Mouse (Mus musculus) midbrain, embryonic 15.5 days (tissue): ENCODE data around the gene Mfsd2a. TPM values are rescaled to one million over a fixed set of nuclear protein-coding genes. Genes with fewer than 3 reads are reported as not detected.
A peak's percentile ranks its signal among the peaks of the same experiment; 100 is the strongest.

ENCODE experiments used
- ATAC-seq: fragments of 200-750 bp; cut with Nextera tagmentation; replicated peaks from 2 replicates; pipeline ENCODE4 v1.8.0; 2017; ENCODE audit warnings: moderate TSS enrichment
- H3K27ac ChIP-seq: fragments of 300-500 bp; sonication (generic); 2 replicates; pipeline ENCODE4 v1.5.1; 2015; ENCODE audit warnings: mild to moderate bottlenecking, inconsistent platforms
- H3K27me3 ChIP-seq: fragments of 300-500 bp; sonication (generic); replicated peaks from 2 replicates; pipeline ENCODE4 v1.6.1; 2015; ENCODE audit warnings: inconsistent platforms
- H3K36me3 ChIP-seq: fragments of 300-500 bp; sonication (generic); replicated peaks from 2 replicates; pipeline ENCODE4 v1.6.1; 2015; ENCODE audit warnings: inconsistent platforms
- H3K4me1 ChIP-seq: fragments of 300-500 bp; sonication (generic); 2 replicates; pipeline ENCODE4 v1.6.1; 2015; ENCODE audit warnings: inconsistent platforms
- H3K4me2 ChIP-seq: fragments of 300-500 bp; sonication (generic); 2 replicates; pipeline ENCODE4 v1.6.1; 2015; ENCODE audit warnings: inconsistent platforms, mild to moderate bottlenecking, moderate library complexity
- H3K4me3 ChIP-seq: fragments of 300-500 bp; sonication (generic); 2 replicates; pipeline ENCODE4 v1.5.1; 2015; ENCODE audit warnings: mild to moderate bottlenecking, inconsistent platforms
- H3K9ac ChIP-seq: fragments of 300-500 bp; sonication (generic); 2 replicates; pipeline ENCODE4 v1.6.1; 2015; ENCODE audit warnings: mild to moderate bottlenecking, inconsistent platforms
- H3K9me3 ChIP-seq: fragments of 300-500 bp; sonication (generic); 2 replicates; pipeline ENCODE4 v1.6.1; 2016; ENCODE audit warnings: inconsistent platforms
- WGBS: fragments of 180-500 bp; shearing (Covaris S2); methylation state at CpG from one replicate; pipeline ENCODE4 v1.1.7; 2015; ENCODE audit warnings: mixed read lengths; 5-methylcytosine and 5-hydroxymethylcytosine counted together
- polyA plus RNA-seq: library from polyadenylated mRNA; unstranded; fragments of >200 nt; fragmentation: Nextera tagmentation; extraction: Ambion mirVana; gene quantifications from 2 replicates; pipeline ENCODE4 v1.2.1, GENCODE M21; 2015

Mfsd2a gene
- polyA plus RNA-seq, 1 experiment from 2014 or later, result 36.0 TPM

DNA sequence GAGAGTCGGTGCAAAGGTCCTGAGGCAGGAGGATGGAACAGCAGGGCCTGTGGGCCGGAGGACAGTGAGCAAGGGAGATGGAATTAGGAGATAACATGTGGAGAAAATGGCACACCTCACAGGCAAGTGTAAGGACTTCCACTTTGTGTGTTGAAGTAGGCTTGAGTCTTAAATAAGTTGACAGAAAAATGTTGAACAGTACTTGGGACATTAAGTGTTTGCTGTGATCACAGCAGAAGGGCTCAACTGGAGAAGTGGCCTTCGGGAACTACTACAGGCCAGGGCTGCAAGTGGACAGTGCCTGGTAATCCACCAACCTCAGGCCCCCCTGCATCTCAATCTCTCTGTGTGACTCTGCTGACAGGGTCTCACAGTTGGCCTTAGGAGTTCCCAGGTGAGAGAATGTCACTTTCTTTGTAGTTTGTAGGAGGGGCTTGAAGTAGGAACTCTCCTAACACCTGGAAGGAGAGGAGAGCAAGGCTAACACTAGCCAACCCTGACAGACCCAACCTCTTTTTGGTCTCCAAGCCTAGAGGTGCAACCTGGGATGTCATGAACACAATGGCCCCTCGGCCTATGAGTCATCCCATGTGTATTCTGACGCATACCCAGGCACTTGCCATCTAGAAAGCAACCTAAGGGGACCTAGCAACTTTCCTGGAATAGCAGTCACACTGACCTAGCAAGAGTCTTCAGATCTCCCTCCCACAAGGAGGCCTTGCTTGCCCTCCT lies 6.1 kb downstream of the Mfsd2a start:
- no peaks in the 10 kb centered on the region for H3K9me3 ChIP-seq
- 64% methylated on average over 5 of the region's 5 CpGs for whole genome bisulfite sequencing
- ATAC-seq, result no peak; the same call in none of the 2 replicates
- H3K4me1 ChIP-seq, result peaks cover 22% of the 10 kb centered on the region
- no peaks in the 10 kb centered on the region for H3K36me3 ChIP-seq
- H3K4me3 ChIP-seq, result peak overlapping the region; percentile 22
- H3K27ac ChIP-seq, result peak overlapping the region; percentile 74
- 0 out of 2 replicates have a peak overlapping the region, but pooled peaks have one; percentile 23 for H3K9ac ChIP-seq
- no peaks in the 10 kb centered on the region for H3K27me3 ChIP-seq
- peak overlapping the region; percentile 49 for H3K4me2 ChIP-seq

- no peak overlapping the region for H3K27ac ChIP-seq
- H3K9ac ChIP-seq, result no peak overlapping the region
- no peaks in the 10 kb centered on the region for H3K9me3 ChIP-seq
- WGBS, result 94% methylated on average over 8 of the region's 8 CpGs
- no peak for ATAC-seq
- H3K4me2 ChIP-seq, result no peak overlapping the region
- H3K36me3 ChIP-seq, result no peaks in the 10 kb centered on the region
- H3K27me3 ChIP-seq, result no peaks in the 10 kb centered on the region
- H3K4me1 ChIP-seq, result no peaks in the 10 kb centered on the region
- no peak overlapping the region for H3K4me3 ChIP-seq
Measured at GRCm38 (mm10) chr4:122949096-122949495, 11.9 kb downstream of the Mfsd2a start.

DNA sequence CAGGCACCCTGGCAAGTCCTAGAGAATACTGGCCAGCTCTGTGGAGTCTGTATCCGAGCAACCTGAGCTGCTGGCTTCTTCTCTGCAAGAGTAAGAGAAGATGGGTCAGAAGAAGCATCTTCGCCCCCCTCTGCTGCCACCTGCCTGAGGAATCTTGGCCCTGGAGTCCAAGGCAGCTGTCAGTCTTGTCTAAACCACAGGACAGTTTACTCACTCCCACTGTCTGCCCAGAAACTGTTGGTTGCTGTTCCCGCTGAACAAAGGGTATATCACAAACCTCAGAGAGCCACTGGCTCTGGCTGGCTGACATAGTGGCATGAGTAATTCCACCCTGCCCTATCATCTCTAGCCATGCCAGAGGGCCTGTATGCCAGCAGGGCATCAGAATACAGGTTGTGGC lies 13.8 kb downstream of the Mfsd2a start:
- H3K4me1 ChIP-seq, result no peaks in the 10 kb centered on the region
- no peaks in the 10 kb centered on the region for H3K9me3 ChIP-seq
- no peaks in the 10 kb centered on the region for H3K36me3 ChIP-seq
- 93% methylated on average over 3 of the region's 3 CpGs for WGBS
- H3K27me3 ChIP-seq, result no peaks in the 10 kb centered on the region
- no peak overlapping the region for H3K4me3 ChIP-seq
- no peak for ATAC-seq
- H3K9ac ChIP-seq, result no peak overlapping the region
- H3K4me2 ChIP-seq, result no peak overlapping the region
- no peak overlapping the region for H3K27ac ChIP-seq

GRCm38 (mm10) chr4:122944408-122944807 lies 16.6 kb downstream of the Mfsd2a start:
- Histone ChIP-seq H3K36me3 (no peaks in the 10 kb centered on the region), H3K4me1 (no peaks in the 10 kb centered on the region), H3K9me3 (no peaks in the 10 kb centered on the region), H3K4me3 (no peak overlapping the region), H3K9ac (no peak overlapping the region), H3K4me2 (no peak overlapping the region), H3K27me3 (no peaks in the 10 kb centered on the region), H3K27ac (no peak overlapping the region)
- WGBS, result 27% methylated on average over 4 of the region's 4 CpGs
- ATAC-seq, result no peak

GRCm38 (mm10) chr4:122939048-122939796 lies 21.8 kb downstream of the Mfsd2a start:
- H3K9ac ChIP-seq, result no peak overlapping the region
- no peak overlapping the region for H3K4me2 ChIP-seq
- no peak overlapping the region for H3K4me3 ChIP-seq
- no peaks in the 10 kb centered on the region for H3K9me3 ChIP-seq
- H3K36me3 ChIP-seq, result no peaks in the 10 kb centered on the region
- H3K4me1 ChIP-seq, result no peaks in the 10 kb centered on the region
- ATAC-seq, result no peak
- WGBS, result 85% methylated on average over 2 of the region's 2 CpGs
- no peaks in the 10 kb centered on the region for H3K27me3 ChIP-seq
- no peak overlapping the region for H3K27ac ChIP-seq

DNA sequence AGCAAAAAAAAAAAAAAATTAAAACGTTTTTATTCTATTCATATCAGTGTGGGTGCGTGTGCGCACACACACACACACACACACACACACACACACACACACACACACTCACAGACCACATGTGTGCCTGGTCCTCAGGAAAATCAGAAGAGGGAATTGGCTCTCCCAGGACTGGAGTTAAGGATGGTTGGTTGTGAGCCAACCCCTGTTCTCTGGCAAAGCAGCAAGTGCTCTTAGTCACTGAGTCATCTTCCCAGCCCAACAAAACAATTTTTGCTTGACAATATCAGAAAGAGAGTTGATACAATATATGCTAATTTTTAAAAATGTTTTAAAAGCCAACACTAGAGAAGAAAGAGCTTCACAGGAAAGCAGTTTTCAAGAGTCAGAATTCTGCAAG lies 23.5 kb downstream of the Mfsd2a start:
- Histone ChIP-seq H3K4me2 (no peak overlapping the region), H3K4me1 (no peaks in the 10 kb centered on the region), H3K9ac (no peak overlapping the region), H3K27me3 (no peaks in the 10 kb centered on the region), H3K36me3 (no peaks in the 10 kb centered on the region), H3K4me3 (no peak overlapping the region), H3K27ac (no peak overlapping the region), H3K9me3 (no peaks in the 10 kb centered on the region)
- ATAC-seq, result no peak
- 87% methylated on average over 3 of the region's 3 CpGs for WGBS

DNA sequence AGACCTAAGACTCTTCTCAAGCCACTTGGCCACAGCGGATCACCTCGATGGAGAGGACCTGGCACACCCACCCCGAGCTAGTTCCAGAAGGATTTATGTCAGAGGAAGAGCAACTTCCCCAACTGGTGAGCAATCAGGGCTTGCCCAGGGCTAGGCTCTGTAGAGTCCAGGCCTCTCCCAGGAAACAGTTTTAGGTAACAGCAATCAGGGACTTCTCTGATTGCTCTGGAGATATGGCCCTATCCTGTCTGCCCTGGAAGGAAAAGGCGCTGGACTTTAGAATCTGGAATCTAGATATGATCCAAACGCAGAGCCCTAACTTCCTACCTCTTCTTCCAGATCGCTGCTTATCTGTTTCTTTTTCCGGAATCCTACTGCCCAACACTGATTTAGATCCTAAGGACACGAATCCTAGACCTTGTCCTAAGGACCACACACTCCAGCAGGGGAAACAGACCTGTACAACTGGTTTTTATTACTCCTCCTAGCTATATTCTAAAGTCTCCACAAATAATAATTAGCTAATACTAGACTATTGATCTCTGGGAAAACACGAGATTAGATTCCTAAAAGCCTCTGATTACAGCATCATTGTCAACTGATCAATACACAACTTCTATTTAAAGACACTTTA lies 25.4 kb downstream of the Mfsd2a start:
- Histone ChIP-seq H3K27me3 (no peaks in the 10 kb centered on the region), H3K9me3 (no peaks in the 10 kb centered on the region), H3K9ac (no peak overlapping the region), H3K4me3 (no peak overlapping the region), H3K36me3 (no peaks in the 10 kb centered on the region), H3K4me2 (no peak overlapping the region), H3K27ac (no peak overlapping the region), H3K4me1 (no peaks in the 10 kb centered on the region)
- ATAC-seq, result no peak
- WGBS, result 89% methylated on average over 9 of the region's 9 CpGs

GRCm38 (mm10) chr4:122933857-122934256 lies 27.1 kb downstream of the Mfsd2a start:
- H3K4me2 ChIP-seq, result no peak overlapping the region
- ATAC-seq, result no peak
- no peak overlapping the region for H3K9ac ChIP-seq
- H3K4me1 ChIP-seq, result no peaks in the 10 kb centered on the region
- WGBS, result 49% methylated on average over 3 of the region's 3 CpGs
- no peaks in the 10 kb centered on the region for H3K27me3 ChIP-seq
- H3K36me3 ChIP-seq, result no peaks in the 10 kb centered on the region
- no peak overlapping the region for H3K4me3 ChIP-seq
- H3K27ac ChIP-seq, result no peak overlapping the region
- no peaks in the 10 kb centered on the region for H3K9me3 ChIP-seq

DNA sequence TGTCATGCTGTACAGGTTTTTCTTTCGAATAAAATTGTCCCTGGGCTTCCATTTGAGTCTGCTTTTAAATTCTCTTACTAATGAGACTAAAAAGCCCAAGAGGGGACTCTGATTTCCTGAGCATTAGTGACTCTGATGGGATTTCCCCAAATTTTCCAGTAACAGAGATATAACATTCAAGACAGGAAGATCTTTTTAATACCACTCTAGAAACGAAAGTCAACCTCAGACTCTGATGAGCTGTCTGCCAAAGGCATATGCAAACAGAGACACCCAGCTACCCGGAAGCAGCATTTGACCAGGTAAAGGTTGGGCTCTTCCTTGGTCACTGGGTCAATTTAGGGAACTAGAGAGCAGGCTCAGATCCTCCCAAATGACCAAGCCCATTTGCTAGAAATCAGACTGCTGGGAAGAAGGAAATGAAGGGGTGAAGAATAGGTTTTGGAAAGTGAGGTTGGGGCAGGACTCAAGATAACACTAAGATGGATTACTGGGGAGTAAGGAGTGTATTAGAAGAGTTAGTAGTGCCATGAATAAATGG lies 27.9 kb downstream of the Mfsd2a start:
- H3K9me3 ChIP-seq, result no peaks in the 10 kb centered on the region
- no peak overlapping the region for H3K27ac ChIP-seq
- H3K4me2 ChIP-seq, result no peak overlapping the region
- no peaks in the 10 kb centered on the region for H3K36me3 ChIP-seq
- ATAC-seq, result no peak
- H3K27me3 ChIP-seq, result no peaks in the 10 kb centered on the region
- WGBS, result 79% methylated on average over 3 of the region's 3 CpGs
- H3K4me3 ChIP-seq, result no peak overlapping the region
- no peak overlapping the region for H3K9ac ChIP-seq
- H3K4me1 ChIP-seq, result no peaks in the 10 kb centered on the region

DNA sequence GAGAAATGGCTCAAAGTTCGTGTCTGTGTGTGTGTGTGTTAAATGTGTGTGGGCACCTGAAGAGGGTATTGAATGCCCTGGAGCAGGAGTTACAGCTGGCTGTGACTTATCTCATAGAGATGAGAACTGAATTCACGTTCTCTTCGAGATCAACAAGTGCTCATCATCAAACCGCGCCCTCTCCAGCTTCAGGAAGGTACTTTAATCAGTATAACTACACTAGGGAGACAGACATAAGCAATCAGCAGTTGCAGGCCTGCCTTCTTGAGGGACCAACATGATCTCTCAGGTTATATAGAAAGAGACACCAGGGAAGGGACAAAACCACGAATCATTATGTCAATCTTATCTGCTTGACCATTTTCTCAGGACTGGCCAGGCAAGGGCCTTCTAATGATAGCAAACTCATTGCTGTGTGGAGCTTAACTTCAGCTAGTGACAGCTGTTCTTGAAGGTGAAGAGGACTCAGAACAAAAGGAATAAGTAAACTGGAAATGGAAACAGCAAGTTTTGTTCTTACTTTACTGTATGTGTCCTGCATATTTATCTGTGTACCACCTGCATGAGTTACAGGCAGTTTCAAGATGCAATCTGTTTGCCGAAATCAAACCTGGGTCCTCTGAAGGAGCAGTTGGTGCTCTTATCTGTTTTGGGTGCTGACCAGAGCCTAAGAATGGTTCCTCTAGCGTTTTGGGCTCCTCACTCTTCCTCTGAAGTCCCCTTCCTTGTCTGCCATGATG lies 28.6 kb downstream of the Mfsd2a start:
- no peak overlapping the region for H3K9ac ChIP-seq
- H3K36me3 ChIP-seq, result no peaks in the 10 kb centered on the region
- 79% methylated on average over 8 of the region's 8 CpGs for whole genome bisulfite sequencing
- no peaks in the 10 kb centered on the region for H3K27me3 ChIP-seq
- no peak for ATAC-seq
- H3K27ac ChIP-seq, result no peak overlapping the region
- no peak overlapping the region for H3K4me2 ChIP-seq
- H3K4me3 ChIP-seq, result no peak overlapping the region
- H3K9me3 ChIP-seq, result no peaks in the 10 kb centered on the region
- no peaks in the 10 kb centered on the region for H3K4me1 ChIP-seq

DNA sequence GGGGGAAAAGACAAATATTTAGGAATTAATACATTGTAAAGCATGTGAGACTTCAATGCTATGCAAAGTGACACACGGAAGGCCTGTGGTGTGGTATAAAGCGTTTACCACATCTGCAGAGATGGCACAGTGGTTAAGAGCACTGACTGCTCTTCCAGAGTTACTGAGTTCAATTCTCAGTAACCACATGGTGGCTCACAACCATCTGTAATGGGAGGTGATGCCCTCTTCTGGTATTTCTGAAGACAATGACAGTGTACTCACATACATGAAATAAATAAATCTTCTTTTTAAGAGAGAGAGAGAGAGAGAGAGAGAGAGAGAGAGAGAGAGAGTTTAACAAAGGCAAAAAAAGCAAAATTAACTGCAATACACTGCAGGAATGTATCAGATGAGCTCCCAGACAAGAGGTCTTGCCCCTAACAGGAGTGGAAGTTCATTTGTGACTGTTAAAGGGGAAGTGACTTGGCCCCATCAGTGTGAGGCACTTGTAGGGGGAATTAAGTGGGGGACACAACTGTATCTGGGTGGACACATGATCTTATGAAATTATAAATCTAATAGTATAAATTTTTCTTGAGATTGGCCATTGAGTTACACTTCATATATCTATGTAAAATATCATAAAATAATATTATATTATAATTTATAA lies 29.9 kb downstream of the Mfsd2a start:
- Histone ChIP-seq H3K9me3 (no peaks in the 10 kb centered on the region), H3K27ac (no peak overlapping the region), H3K36me3 (no peaks in the 10 kb centered on the region), H3K4me2 (no peak overlapping the region), H3K4me1 (no peaks in the 10 kb centered on the region), H3K9ac (no peak overlapping the region), H3K4me3 (no peak overlapping the region), H3K27me3 (no peaks in the 10 kb centered on the region)
- 86% methylated on average over 2 of the region's 2 CpGs for WGBS
- ATAC-seq, result no peak
